Mouse (Mus musculus): ENCODE results near the gene Acp6. TPM values are rescaled to one million over a fixed set of nuclear protein-coding genes. Genes with fewer than 3 reads are reported as not detected.

Gene Acp6
- total and polyA plus RNA-seq, 3 experiments = 32.7 to 34.0 (median 33.3) TPM

- no peaks in the 10 kb centered on the region for H3K4me1 ChIP-seq (ENCODE audit: control insufficient read depth, insufficient read depth, low read length)
- no peaks in the 10 kb centered on the region for H3K79me2 ChIP-seq (replicated peaks; ENCODE audit: control insufficient read depth, insufficient read depth, low read length)
- intact Hi-C loops (cut with DNase I) = no loop called here
- no peaks in the 10 kb centered on the region for H3K27me3 ChIP-seq (ENCODE audit: control insufficient read depth, insufficient read depth, low read length)
- DNase-seq = peak; percentile 53 to 66
- H3K9ac ChIP-seq (ENCODE audit: low read depth, low read length) = no peak overlapping the region
- WGBS = 22% methylated on average over 10 of the region's 10 CpGs
- H3K4me3 ChIP-seq = no peak overlapping the region
- TF ChIP-seq POLR2A (IDR thresholded peaks at IDR 0.05; ENCODE audit: insufficient read depth, low read depth, low read length) (no peak), EP300 (IDR thresholded peaks at IDR 0.05; ENCODE audit: insufficient read depth, low read depth, low read length) (no peak)
- no peak overlapping the region for H3K27ac ChIP-seq
- H3K36me3 ChIP-seq (ENCODE audit: control insufficient read depth, insufficient read depth, low read length) = no peaks in the 10 kb centered on the region
These were observed 2.3 kb downstream of the Acp6 start for GRCm38 (mm10) chr3:97160908-97161307.

GRCm38 (mm10) chr3:97161773-97162172 is 3.2 kb downstream of the Acp6 start:
- Histone ChIP-seq H3K4me3 (no peak overlapping the region), H3K27ac (no peak overlapping the region), H3K4me1 (ENCODE audit: control insufficient read depth, insufficient read depth, low read length) (no peaks in the 10 kb centered on the region), H3K79me2 (replicated peaks; ENCODE audit: control insufficient read depth, insufficient read depth, low read length) (no peaks in the 10 kb centered on the region), H3K36me3 (ENCODE audit: control insufficient read depth, insufficient read depth, low read length) (no peaks in the 10 kb centered on the region), H3K27me3 (ENCODE audit: control insufficient read depth, insufficient read depth, low read length) (no peaks in the 10 kb centered on the region), H3K9ac (ENCODE audit: low read depth, low read length) (no peak overlapping the region)
- intact Hi-C loops (cut with DNase I) = no loop called here
- WGBS = 60% methylated on average over 4 of the region's 4 CpGs
- no peak for DNase-seq
- TF ChIP-seq POLR2A (IDR thresholded peaks at IDR 0.05; ENCODE audit: insufficient read depth, low read depth, low read length) (no peak), CTCF (IDR thresholded peaks at IDR 0.05) (no peak), EP300 (IDR thresholded peaks at IDR 0.05; ENCODE audit: insufficient read depth, low read depth, low read length) (no peak)

GRCm38 (mm10) chr3:97164477-97164876 is 5.9 kb downstream of the Acp6 start:
- H3K9ac ChIP-seq (ENCODE audit: low read depth, low read length) = no peak overlapping the region
- H3K27me3 ChIP-seq (ENCODE audit: control insufficient read depth, insufficient read depth, low read length) = no peaks in the 10 kb centered on the region
- no peak overlapping the region for H3K4me3 ChIP-seq
- no peaks in the 10 kb centered on the region for H3K36me3 ChIP-seq (ENCODE audit: control insufficient read depth, insufficient read depth, low read length)
- H3K27ac ChIP-seq = no peak overlapping the region
- H3K79me2 ChIP-seq (replicated peaks; ENCODE audit: control insufficient read depth, insufficient read depth, low read length) = no peaks in the 10 kb centered on the region
- intact Hi-C loops (cut with DNase I) = no loop called here
- TF ChIP-seq EP300 (IDR thresholded peaks at IDR 0.05; ENCODE audit: insufficient read depth, low read depth, low read length) (no peak), POLR2A (IDR thresholded peaks at IDR 0.05; ENCODE audit: insufficient read depth, low read depth, low read length) (no peak), CTCF (IDR thresholded peaks at IDR 0.05) (no peak)
- no peaks in the 10 kb centered on the region for H3K4me1 ChIP-seq (ENCODE audit: control insufficient read depth, insufficient read depth, low read length)
- 63% methylated on average over 4 of the region's 4 CpGs for WGBS
- DNase-seq = no peak

- Histone ChIP-seq H3K9ac (ENCODE audit: low read depth, low read length) (no peak overlapping the region), H3K4me1 (ENCODE audit: control insufficient read depth, insufficient read depth, low read length) (no peaks in the 10 kb centered on the region), H3K36me3 (ENCODE audit: control insufficient read depth, insufficient read depth, low read length) (no peaks in the 10 kb centered on the region), H3K79me2 (replicated peaks; ENCODE audit: control insufficient read depth, insufficient read depth, low read length) (no peaks in the 10 kb centered on the region), H3K4me3 (no peak overlapping the region), H3K27ac (no peak overlapping the region), H3K27me3 (ENCODE audit: control insufficient read depth, insufficient read depth, low read length) (no peaks in the 10 kb centered on the region)
- DNase-seq = peak in 1 of 2 experiments; percentile 11
- 48% methylated on average over 4 of the region's 4 CpGs for WGBS
- no peak for TF ChIP-seq POLR2A (IDR thresholded peaks at IDR 0.05; ENCODE audit: insufficient read depth, low read depth, low read length)
- no peak for TF ChIP-seq CTCF (IDR thresholded peaks at IDR 0.05)
- TF ChIP-seq EP300 (IDR thresholded peaks at IDR 0.05; ENCODE audit: insufficient read depth, low read depth, low read length) = no peak
- intact Hi-C loops (cut with DNase I) = no loop called here
These were observed 8.5 kb downstream of the Acp6 start for GRCm38 (mm10) chr3:97167126-97167525.

- TF ChIP-seq POLR2A (IDR thresholded peaks at IDR 0.05; ENCODE audit: insufficient read depth, low read depth, low read length) (no peak), EP300 (IDR thresholded peaks at IDR 0.05; ENCODE audit: insufficient read depth, low read depth, low read length) (no peak), CTCF (IDR thresholded peaks at IDR 0.05) (no peak)
- Histone ChIP-seq H3K4me1 (ENCODE audit: control insufficient read depth, insufficient read depth, low read length) (no peaks in the 10 kb centered on the region), H3K9ac (ENCODE audit: low read depth, low read length) (no peak overlapping the region), H3K4me3 (no peak overlapping the region), H3K27ac (no peak overlapping the region), H3K27me3 (ENCODE audit: control insufficient read depth, insufficient read depth, low read length) (no peaks in the 10 kb centered on the region), H3K79me2 (replicated peaks; ENCODE audit: control insufficient read depth, insufficient read depth, low read length) (no peaks in the 10 kb centered on the region), H3K36me3 (ENCODE audit: control insufficient read depth, insufficient read depth, low read length) (no peaks in the 10 kb centered on the region)
- intact Hi-C loops (cut with DNase I) = no loop called here
- DNase-seq = no peak
- WGBS = 77% methylated on average over 6 of the region's 6 CpGs
These were observed 13.0 kb downstream of the Acp6 start for GRCm38 (mm10) chr3:97171531-97171930.

GRCm38 (mm10) chr3:97172231-97172630 is 13.7 kb downstream of the Acp6 start:
- no peaks in the 10 kb centered on the region for H3K4me1 ChIP-seq (ENCODE audit: control insufficient read depth, insufficient read depth, low read length)
- H3K36me3 ChIP-seq (ENCODE audit: control insufficient read depth, insufficient read depth, low read length) = no peaks in the 10 kb centered on the region
- no peaks in the 10 kb centered on the region for H3K27me3 ChIP-seq (ENCODE audit: control insufficient read depth, insufficient read depth, low read length)
- no peak for DNase-seq
- TF ChIP-seq POLR2A (IDR thresholded peaks at IDR 0.05; ENCODE audit: insufficient read depth, low read depth, low read length) (no peak), EP300 (IDR thresholded peaks at IDR 0.05; ENCODE audit: insufficient read depth, low read depth, low read length) (no peak)
- H3K27ac ChIP-seq = no peak overlapping the region
- intact Hi-C loops (cut with DNase I) = no loop called here
- H3K9ac ChIP-seq (ENCODE audit: low read depth, low read length) = no peak overlapping the region
- 73% methylated on average over 9 of the region's 9 CpGs for WGBS
- H3K4me3 ChIP-seq = no peak overlapping the region
- no peaks in the 10 kb centered on the region for H3K79me2 ChIP-seq (replicated peaks; ENCODE audit: control insufficient read depth, insufficient read depth, low read length)
